Mouse (Mus musculus): ENCODE results near the gene B3gnt3. TPM values are rescaled to one million over a fixed set of nuclear protein-coding genes. Genes with fewer than 3 reads are reported as not detected.

Gene B3gnt3
- polyA plus RNA-seq, 1 experiment from 2014 or later, result 0.32 TPM

DNA sequence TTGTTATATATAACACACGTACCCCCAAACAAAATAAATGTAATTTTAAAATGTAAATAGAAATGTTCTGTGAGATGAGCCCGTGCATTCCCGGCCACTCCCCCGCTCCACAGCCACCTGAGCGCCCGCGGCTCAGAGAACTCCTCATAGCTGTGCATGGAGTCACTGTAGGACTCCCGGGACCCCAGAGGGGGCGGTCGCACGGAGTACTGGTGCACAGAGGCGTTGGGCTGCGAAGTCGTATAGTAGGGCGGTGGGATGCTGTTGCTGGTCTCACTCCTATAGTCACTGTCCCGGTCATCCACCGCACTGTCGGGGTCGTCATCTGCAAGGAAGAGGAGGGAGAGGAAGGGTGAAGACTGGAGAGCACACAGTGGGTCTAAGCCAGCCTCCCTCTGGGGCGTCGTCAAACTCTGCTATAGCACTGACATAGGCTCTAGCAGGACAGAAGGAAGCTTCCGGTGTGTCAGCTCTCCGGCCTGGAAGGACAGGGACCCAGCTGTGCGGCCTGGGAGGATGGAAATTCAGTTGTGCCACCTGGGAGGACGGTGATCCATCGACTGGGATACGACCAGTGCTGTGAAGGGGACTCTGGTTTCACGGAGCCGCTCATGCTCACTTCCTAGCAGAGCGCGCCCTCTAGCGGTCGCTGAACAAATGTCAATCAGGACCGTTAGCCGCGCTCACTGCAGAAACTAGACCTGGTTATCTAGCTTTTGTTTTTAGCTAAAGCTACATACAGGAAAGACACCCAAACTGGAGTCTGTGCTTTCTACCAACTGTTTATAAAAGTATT, 41.1 kb downstream of the B3gnt3 start:
- H3K9me3 ChIP-seq, result no peaks in the 10 kb centered on the region
- peaks cover 61% of the 10 kb centered on the region for H3K36me3 ChIP-seq
- H3K27ac ChIP-seq, result no peak overlapping the region
- H3K4me3 ChIP-seq, result no peak overlapping the region
- no peak overlapping the region for H3K9ac ChIP-seq
- H3K27me3 ChIP-seq, result peaks cover 77% of the 10 kb centered on the region
- H3K4me2 ChIP-seq, result no peak overlapping the region
- WGBS, result 11% methylated on average over 36 of the region's 36 CpGs
- peak; percentile 68 for ATAC-seq (ENCODE audit: low FRiP score)
- H3K4me1 ChIP-seq (replicated peaks), result 0 out of 2 replicates have a peak, but pooled peaks cover 8% of the 10 kb centered on the region

GRCm38 (mm10) chr8:71659751-71660150, 41.8 kb downstream of the B3gnt3 start:
- Histone ChIP-seq H3K36me3 (peaks cover 69% of the 10 kb centered on the region), H3K4me3 (no peak overlapping the region), H3K27me3 (peaks cover 84% of the 10 kb centered on the region), H3K27ac (no peak overlapping the region), H3K4me2 (no peak overlapping the region), H3K9ac (no peak overlapping the region), H3K9me3 (no peaks in the 10 kb centered on the region), H3K4me1 (replicated peaks) (peaks cover 9% of the 10 kb centered on the region; the same call in 1 of the 2 replicates)
- ATAC-seq (ENCODE audit: low FRiP score), result no peak
- 70% methylated on average over 1 of the region's 1 CpGs for WGBS

DNA sequence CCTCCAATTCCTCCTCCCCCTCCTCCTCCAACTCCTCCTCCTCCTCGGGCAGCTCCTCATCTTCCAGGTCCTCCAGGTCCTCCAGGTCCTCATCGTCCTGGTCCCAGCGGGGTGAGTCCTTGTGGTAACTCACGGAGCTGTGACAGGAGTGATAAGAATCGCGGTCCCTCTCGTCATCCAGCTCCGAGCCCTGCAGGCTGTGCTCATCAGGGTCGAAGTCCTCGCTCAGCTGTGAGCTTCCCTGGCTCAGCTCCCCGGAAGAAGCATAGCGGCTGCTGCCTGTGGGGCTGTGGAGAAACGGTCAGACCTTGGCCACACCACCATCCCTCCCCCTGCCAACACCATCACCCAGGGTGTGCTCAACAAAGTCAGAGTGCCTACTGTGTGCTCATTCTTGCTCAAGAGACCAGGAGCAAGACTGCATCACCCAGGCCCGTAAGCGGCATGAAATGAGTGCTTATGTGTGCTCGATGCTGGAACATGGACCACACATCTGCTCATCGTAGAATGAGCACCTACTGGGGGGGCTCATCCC, 43.0 kb downstream of the B3gnt3 start:
- H3K4me3 ChIP-seq, result no peak overlapping the region
- no peak overlapping the region for H3K4me2 ChIP-seq
- peaks cover 11% of the 10 kb centered on the region; the same call in 1 of the 2 replicates for H3K4me1 ChIP-seq (replicated peaks)
- no peak for ATAC-seq (ENCODE audit: low FRiP score)
- H3K36me3 ChIP-seq, result peaks cover 71% of the 10 kb centered on the region
- no peak overlapping the region for H3K27ac ChIP-seq
- WGBS, result 34% methylated on average over 17 of the region's 17 CpGs
- no peaks in the 10 kb centered on the region for H3K9me3 ChIP-seq
- peaks cover 90% of the 10 kb centered on the region for H3K27me3 ChIP-seq
- no peak overlapping the region for H3K9ac ChIP-seq

GRCm38 (mm10) chr8:71657816-71658215, 43.8 kb downstream of the B3gnt3 start:
- no peak overlapping the region for H3K4me2 ChIP-seq
- H3K9ac ChIP-seq, result no peak overlapping the region
- peaks cover 90% of the 10 kb centered on the region for H3K27me3 ChIP-seq
- H3K27ac ChIP-seq, result no peak overlapping the region
- no peaks in the 10 kb centered on the region for H3K9me3 ChIP-seq
- no peak for ATAC-seq (ENCODE audit: low FRiP score)
- WGBS, result 25% methylated on average over 6 of the region's 9 CpGs
- H3K4me1 ChIP-seq (replicated peaks), result peaks cover 11% of the 10 kb centered on the region; the same call in 1 of the 2 replicates
- H3K4me3 ChIP-seq, result no peak overlapping the region
- peaks cover 71% of the 10 kb centered on the region for H3K36me3 ChIP-seq

GRCm38 (mm10) chr8:71654600-71654999, 47.0 kb downstream of the B3gnt3 start:
- Histone ChIP-seq H3K27me3 (peaks cover 78% of the 10 kb centered on the region), H3K9ac (no peak overlapping the region)

DNA sequence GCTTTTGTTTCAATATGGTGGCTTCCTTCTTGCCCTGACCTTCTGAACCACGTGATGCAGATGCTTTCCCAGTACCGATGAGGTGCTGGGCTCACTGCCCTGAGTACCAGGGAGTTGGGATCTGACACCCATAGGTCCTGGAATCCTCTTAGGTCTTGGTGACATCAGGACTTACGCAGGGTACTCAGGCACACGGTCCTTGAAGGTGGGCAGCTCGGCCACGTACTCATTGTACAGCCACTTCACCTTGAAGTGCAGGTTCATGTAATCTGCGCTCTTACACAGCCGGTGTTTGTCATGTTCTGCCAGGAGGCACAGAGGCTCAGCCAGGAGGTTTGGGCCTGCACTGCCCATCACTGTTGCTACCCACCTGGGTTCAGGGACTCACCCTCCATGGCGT, 56.1 kb downstream of the B3gnt3 start:
- Histone ChIP-seq H3K4me1 (replicated peaks) (no peaks in the 10 kb centered on the region), H3K9me3 (no peaks in the 10 kb centered on the region), H3K4me2 (no peak overlapping the region), H3K36me3 (peaks cover 91% of the 10 kb centered on the region), H3K4me3 (no peak overlapping the region), H3K9ac (no peak overlapping the region), H3K27me3 (0 out of 2 replicates have a peak, but pooled peaks cover 11% of the 10 kb centered on the region), H3K27ac (no peak overlapping the region)
- ATAC-seq (ENCODE audit: low FRiP score), result no peak
- WGBS, result 82% methylated on average over 9 of the region's 9 CpGs

More at GRCm38 (mm10) chr8:71654600-71654999, 47.0 kb downstream of the B3gnt3 start:
- no peaks in the 10 kb centered on the region for H3K9me3 ChIP-seq
- ATAC-seq (ENCODE audit: low FRiP score), result 0 out of 2 replicates have a peak, but pooled peaks have one; percentile 15
- WGBS, result 4% methylated on average over 24 of the region's 24 CpGs
- H3K27ac ChIP-seq, result no peak overlapping the region
- H3K4me3 ChIP-seq, result no peak overlapping the region
- peaks cover 80% of the 10 kb centered on the region for H3K36me3 ChIP-seq
- peak overlapping the region; percentile 36 for H3K4me2 ChIP-seq
- H3K4me1 ChIP-seq (replicated peaks), result peaks cover 6% of the 10 kb centered on the region; the same call in 1 of the 2 replicates

Other genes with a start within 250 kb of the B3gnt3 start
- gene Abhd8, start 238.1 kb downstream of the B3gnt3 start, polyA plus RNA-seq (2015; fragmentation: Nextera tagmentation; extraction: Ambion mirVana), result 127 and 136 TPM in 2 replicates
- 222 and 230 TPM in 2 replicates for gene Mrpl34, start 236.8 kb downstream of the B3gnt3 start, polyA plus RNA-seq (2015; fragmentation: Nextera tagmentation; extraction: Ambion mirVana)
- gene Dda1, start 232.6 kb downstream of the B3gnt3 start, polyA plus RNA-seq (2015; fragmentation: Nextera tagmentation; extraction: Ambion mirVana), result 212 and 214 TPM in 2 replicates
- 6.6 and 7.1 TPM in 2 replicates for gene Ano8, start 215.8 kb downstream of the B3gnt3 start, polyA plus RNA-seq (2015; fragmentation: Nextera tagmentation; extraction: Ambion mirVana)
- 13.7 and 14.3 TPM in 2 replicates for gene Gtpbp3, start 213.7 kb downstream of the B3gnt3 start, polyA plus RNA-seq (2015; fragmentation: Nextera tagmentation; extraction: Ambion mirVana)
- gene Plvap, start 190.0 kb downstream of the B3gnt3 start, polyA plus RNA-seq (2015; fragmentation: Nextera tagmentation; extraction: Ambion mirVana), result 13.8 and 14.0 TPM in 2 replicates
- gene Ccdc194, start 176.1 kb downstream of the B3gnt3 start, polyA plus RNA-seq (2015; fragmentation: Nextera tagmentation; extraction: Ambion mirVana), result 0.31 and 0.49 TPM in 2 replicates
- gene Bst2, start 164.3 kb downstream of the B3gnt3 start, polyA plus RNA-seq (2015; fragmentation: Nextera tagmentation; extraction: Ambion mirVana), result 16.0 and 17.2 TPM in 2 replicates
- 55.3 and 59.6 TPM in 2 replicates for gene Mvb12a, start 158.9 kb downstream of the B3gnt3 start, polyA plus RNA-seq (2015; fragmentation: Nextera tagmentation; extraction: Ambion mirVana)
- 0.19 TPM in 1 of 2 replicates, not detected in the other for gene Tmem221, start 142.9 kb downstream of the B3gnt3 start, polyA plus RNA-seq (2015; fragmentation: Nextera tagmentation; extraction: Ambion mirVana)
- gene Nxnl1, start 135.2 kb downstream of the B3gnt3 start, polyA plus RNA-seq (2015; fragmentation: Nextera tagmentation; extraction: Ambion mirVana), result not detected in 2 replicates
- 78.5 and 81.9 TPM in 2 replicates for gene Slc27a1, start 132.9 kb downstream of the B3gnt3 start, polyA plus RNA-seq (2015; fragmentation: Nextera tagmentation; extraction: Ambion mirVana)
- gene Pgls, start 109.6 kb downstream of the B3gnt3 start, polyA plus RNA-seq (2015; fragmentation: Nextera tagmentation; extraction: Ambion mirVana), result 197 and 204 TPM in 2 replicates
- gene Fam129c, start 104.1 kb downstream of the B3gnt3 start, polyA plus RNA-seq (2015; fragmentation: Nextera tagmentation; extraction: Ambion mirVana), result 6.9 and 8.2 TPM in 2 replicates
- gene Colgalt1, start 90.8 kb downstream of the B3gnt3 start, polyA plus RNA-seq (2015; fragmentation: Nextera tagmentation; extraction: Ambion mirVana), result 57.5 and 63.2 TPM in 2 replicates
- gene Unc13a, start 30.0 kb downstream of the B3gnt3 start, polyA plus RNA-seq (2015; fragmentation: Nextera tagmentation; extraction: Ambion mirVana), result 18.0 and 18.9 TPM in 2 replicates
- gene Jak3, start 25.5 kb downstream of the B3gnt3 start, polyA plus RNA-seq (2015; fragmentation: Nextera tagmentation; extraction: Ambion mirVana), result 3.5 TPM in 2 replicates
- 0.31 and 0.79 TPM in 2 replicates for gene Insl3, start 12.6 kb downstream of the B3gnt3 start, polyA plus RNA-seq (2015; fragmentation: Nextera tagmentation; extraction: Ambion mirVana)
- gene Fcho1, start 23.9 kb upstream of the B3gnt3 start, polyA plus RNA-seq (2015; fragmentation: Nextera tagmentation; extraction: Ambion mirVana), result 62.2 and 68.2 TPM in 2 replicates
- 8.2 and 8.7 TPM in 2 replicates for gene Zfp709, start 180.2 kb upstream of the B3gnt3 start, polyA plus RNA-seq (2015; fragmentation: Nextera tagmentation; extraction: Ambion mirVana)
- 16.5 and 17.8 TPM in 2 replicates for gene Zfp882, start 206.8 kb upstream of the B3gnt3 start, polyA plus RNA-seq (2015; fragmentation: Nextera tagmentation; extraction: Ambion mirVana)
- gene Zfp617, start 206.8 kb upstream of the B3gnt3 start, polyA plus RNA-seq (2015; fragmentation: Nextera tagmentation; extraction: Ambion mirVana), result 34.9 and 38.9 TPM in 2 replicates
- 15.1 and 16.9 TPM in 2 replicates for gene Zfp961, start 249.2 kb upstream of the B3gnt3 start, polyA plus RNA-seq (2015; fragmentation: Nextera tagmentation; extraction: Ambion mirVana)

Measured in hindbrain, embryonic 13.5 days (tissue).